Mouse (Mus musculus) embryo, embryonic 10 days (tissue): Measurements from ENCODE around the gene Mdp1.

ENCODE experiments used
- DNase-seq: peaks from one replicate; pipeline ENCODE4 v3.0.0-alpha.2; 2015; ENCODE audit warnings: low spot score

Mdp1 gene

DNA sequence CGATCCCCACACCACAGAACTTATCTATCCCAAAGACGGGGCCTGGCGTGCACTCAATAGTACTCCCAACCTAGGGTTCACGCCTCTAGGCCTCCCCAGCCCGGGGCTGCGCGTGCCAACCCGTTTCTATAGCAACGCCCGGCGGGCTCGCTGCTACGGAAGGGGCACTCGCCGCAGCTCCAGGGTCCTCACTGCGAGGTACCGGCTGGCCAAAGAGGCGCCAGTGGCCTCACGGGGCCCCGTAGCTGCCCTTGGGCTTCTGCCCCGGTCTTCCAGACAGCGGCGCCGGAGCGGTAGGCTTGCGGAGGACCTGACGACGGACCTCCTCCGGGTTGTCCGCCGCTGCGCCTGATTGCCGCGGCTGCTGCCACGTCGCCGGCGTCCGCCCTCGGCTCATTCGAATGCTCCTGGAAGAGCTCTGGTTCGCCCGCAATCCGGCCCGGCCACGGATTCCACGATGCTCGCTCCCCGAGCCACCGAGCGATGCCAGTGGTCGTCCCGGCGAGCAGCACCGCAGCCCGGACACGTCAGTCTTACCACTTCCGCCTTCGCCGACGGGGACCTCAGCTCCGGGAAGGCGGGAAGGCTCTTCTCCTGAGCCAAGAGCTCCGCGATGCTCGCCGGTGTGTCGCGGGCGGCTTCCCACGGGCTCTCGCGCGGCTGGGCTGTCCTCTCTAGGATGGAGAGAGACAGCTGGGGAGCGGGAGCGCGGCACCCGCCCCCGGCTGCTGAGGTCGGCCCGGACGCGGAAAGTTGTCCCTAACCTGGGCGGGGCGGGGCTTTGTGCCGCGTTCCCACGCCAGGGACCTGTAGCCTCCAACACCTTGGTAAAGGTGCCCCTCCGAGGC is 17.0 kb downstream of the Mdp1 start, which contains the start of gene Tm9sf1:
Gene Tm9sf1 (minus strand): TSS at position 747 of the 848 bp plus-strand sequence.
- DNase-seq: peak; percentile 88

DNA sequence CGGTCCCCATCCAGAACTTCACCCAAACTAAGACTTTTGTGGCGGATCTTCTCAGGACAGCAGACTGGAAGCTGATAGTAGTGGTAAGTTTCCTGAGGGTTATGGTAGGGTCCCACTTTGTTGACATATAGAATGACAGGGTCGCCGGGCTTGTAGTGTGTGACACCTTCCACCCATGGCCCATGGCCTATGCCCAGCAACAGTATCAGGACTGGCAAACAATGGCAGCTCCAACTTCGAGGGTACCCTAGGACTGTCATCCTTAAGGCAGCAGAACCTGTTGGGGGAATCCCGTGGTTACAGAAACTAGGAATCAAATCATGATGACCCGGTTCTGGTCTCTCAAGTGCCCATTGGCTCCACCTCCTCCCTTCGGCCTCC is 17.6 kb downstream of the Mdp1 start:
- no peak for DNase-seq

DNA sequence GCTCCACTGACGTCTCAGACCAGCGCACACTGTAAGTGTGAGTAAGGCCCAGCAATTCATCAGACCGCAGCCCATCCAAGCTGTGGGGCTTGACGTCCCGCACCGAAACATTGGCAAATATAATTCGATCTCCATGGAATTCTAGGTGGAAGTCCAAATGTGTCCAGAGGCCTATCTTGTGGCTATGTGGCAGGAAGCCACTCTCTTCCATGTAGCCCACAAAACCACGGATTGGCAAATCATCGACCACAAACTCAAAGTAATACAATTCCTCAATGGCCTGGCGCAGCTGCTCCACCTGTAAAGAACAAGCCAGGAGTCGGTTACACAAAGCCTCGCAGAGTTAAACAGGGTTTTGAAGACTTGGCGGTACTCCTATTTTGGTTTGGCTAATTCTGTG is 19.0 kb downstream of the Mdp1 start:
- DNase-seq: no peak

DNA sequence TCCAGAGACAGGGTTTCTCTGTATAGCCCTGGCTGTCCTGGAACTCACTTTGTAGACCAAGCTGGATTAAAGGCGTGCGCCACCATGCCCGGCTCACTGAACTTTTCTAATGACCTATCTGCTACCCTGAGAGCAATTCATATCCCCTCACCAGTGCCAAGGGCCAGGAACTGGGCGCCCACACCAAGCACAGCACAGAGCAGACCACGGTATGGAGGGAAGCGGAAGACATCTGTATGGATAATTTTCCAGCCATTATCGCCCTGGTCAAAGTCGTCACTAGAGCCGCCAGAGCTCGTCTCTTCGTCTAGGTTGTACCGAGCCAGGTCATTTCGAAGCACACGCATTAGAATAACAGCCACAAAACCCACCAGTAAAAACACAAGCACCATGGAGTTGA is 19.5 kb downstream of the Mdp1 start:
- DNase-seq: no peak

DNA sequence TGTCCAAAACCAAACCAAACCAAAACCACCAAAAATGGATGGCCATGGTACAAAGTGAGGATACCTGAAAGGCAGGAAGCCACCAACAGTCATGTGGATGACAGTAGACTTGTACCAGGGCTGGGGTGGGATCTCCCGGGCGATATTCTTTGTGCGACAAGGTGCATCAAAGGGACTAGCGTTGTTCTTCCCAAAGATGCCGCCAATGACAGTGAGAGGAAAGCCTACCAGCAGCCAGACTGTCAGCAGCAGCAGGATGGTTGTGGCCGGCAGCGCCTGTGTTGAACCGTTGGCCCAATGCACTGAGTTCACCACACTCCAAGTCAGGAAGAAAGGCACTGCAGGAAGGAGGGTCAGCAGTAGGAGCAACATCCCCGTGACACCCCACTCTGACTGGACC is 22.5 kb downstream of the Mdp1 start, which contains the start of gene Gm49378:
Gene Gm49378 (minus strand): TSS at position 101 of the 400 bp plus-strand sequence.
- no peak for DNase-seq

DNA sequence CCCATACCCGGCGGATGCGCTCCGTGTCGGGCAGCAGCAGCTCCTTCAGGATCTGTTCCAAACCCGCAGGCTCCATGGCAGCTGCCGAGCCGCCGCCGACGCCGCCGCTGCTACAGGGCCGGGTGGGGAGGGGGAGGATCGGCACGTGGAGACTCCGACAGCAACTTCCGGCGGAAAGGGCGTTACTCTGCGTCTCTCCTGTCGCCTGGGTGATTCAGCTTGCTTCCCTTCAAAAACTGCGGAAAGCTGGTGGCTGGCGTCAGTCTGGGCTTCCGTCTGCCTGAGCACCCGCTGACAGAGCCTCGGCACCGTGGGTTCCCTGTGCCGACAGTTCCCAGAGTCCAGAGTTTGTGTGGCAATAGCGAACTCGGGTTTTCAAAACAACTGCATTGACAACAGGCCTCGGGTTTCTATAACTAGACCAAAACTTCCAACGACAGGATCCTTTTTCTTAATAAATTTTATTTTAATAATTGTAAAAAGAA is 24.7 kb downstream of the Mdp1 start, which contains the start of gene Ipo4:
Gene Ipo4 (minus strand): TSS at position 435 of the 485 bp plus-strand sequence.
- peak; percentile 97 for DNase-seq

DNA sequence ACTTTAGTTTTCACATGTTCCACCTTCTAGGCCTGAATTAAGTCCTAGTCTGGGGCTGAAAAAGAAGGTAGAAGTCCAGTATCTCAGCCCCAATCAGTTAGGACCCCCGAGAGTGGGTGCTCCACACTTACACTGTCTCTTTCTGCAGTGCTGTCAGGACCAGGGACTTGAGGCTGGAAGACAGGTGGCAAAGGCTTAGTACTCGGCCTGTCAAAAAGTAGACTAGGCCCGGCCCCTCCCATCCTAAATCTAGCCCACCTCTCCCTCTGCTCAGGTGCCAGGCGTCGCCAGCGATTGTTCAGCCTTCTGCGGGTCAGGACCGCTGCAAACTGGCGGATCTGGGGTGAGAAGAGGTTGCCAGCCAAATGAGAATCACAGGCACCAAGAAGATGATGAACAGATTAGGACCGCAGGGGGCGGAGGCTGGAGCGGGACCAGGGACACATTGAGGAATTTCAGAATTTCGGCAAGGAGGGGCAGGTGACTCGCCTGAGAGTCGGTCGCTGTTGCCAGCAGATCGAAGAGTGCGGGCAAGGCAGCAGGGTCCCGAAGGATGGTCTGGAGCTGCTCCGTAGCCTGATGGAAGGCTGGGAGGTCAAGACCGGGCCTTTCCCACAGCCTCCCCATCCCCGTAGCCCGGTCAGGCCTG is 25.3 kb downstream of the Mdp1 start:
- peak; percentile 37 for DNase-seq

DNA sequence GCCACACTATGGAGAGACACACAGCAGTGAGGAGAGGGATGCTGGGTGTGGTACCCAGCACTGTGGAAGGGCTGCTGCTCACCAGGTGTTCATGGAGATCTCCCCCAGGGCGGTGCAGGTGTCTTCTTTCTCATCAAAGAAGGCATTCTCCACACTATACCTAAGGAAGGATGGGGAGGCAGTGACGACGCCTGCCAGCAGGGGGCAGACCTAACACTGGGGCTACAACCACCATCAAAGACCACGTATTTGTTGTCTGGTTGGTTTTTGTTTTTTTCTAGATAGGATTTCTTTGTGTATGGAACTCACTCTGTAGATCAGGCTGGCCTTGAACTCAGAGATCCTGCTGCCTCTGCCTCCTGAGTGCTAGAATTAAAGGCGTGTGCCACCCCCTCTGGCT is 31.0 kb downstream of the Mdp1 start:
- peak; percentile 52 for DNase-seq

DNA sequence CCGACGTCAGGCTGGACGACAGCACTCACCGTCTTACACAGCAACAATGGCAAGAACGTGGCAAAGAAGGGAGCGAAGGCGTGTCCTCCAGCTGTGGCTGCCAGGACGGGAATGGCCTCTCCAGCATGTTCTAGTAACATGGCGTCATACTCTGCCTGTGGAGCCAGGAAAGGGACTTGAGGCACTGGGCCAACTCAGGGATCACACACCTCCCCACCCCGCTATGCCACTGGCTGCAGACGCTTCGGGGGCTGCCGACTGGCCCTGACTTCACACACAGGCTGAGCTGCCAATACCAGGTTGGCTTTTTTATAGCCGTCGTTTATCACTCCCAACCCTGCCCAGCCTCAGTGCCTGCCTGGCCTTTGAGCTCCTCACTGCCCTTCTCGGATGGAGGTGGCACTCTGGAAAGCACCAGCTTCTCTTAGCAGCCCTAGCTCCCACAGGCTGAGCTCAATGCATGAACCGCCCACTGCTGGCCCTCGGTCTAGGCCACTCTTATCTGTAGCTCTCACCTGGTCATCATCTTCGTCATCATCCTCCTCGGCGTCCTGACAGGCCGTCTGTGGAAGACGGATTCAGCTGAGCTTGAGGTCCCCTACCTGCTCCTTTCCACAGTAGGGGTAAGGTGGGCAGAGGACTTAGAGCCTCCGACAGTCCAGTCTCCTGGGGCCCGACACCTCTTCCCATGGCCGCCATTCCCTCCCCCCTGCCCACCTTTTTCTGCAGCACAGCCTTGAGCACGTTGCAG is 32.1 kb downstream of the Mdp1 start:
- no peak for DNase-seq

DNA sequence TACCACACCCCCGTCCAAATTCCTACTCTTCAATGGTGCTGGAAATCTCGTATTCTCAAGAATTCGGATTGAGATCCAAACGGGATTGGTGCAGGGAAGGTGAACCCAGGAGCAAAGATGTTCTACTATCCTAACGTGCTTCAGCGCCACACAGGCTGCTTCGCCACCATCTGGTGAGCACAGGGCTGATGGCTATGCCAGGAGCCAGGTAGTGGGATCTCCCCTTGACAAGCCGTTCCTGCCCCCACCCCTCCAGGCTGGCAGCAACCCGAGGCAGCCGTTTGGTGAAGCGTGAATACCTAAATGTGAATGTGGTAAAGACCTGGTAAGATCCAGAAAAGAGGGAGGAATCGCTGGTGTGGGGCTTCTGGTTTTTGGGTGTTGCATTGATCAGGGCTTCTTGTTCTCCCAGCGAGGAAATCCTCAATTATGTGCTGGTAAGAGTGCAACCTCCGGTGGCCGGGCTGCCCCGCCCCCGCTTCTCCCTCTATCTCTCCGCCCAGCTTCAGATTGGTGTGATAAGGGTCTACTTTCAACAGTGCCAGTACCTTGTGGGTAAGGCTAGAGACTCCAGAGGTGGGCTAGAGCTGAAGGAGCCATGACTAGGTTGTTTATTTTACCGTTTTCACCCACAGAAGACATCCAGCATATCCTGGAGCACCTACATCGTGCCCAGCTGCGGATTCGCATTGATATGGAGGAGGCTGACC is 41.7 kb downstream of the Mdp1 start:
- no peak for DNase-seq

DNA sequence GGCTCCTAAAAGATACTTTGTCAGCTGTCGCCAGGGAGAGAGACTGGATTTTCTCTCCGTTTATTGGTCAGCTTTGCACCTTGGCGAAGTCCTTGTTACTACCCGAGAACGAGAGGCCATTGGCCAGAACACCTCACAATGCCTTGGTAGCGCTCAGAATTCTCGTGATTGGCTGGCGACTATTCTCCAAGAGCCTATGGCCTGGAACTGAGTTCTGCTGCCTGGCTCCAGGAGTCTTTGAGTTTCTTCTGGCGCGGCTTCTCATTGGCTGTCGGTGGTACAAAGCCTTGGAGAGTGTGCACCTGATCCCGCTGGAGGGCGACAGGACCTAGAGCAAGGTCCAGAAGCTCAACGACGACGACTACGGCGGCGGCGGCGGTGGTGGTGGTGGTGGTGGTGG is 42.5 kb downstream of the Mdp1 start, which contains the start of gene Rec8:
Gene Rec8 (plus strand): TSS at position 216 of the 400 bp plus-strand sequence.
- DNase-seq: peak; percentile 81

DNA sequence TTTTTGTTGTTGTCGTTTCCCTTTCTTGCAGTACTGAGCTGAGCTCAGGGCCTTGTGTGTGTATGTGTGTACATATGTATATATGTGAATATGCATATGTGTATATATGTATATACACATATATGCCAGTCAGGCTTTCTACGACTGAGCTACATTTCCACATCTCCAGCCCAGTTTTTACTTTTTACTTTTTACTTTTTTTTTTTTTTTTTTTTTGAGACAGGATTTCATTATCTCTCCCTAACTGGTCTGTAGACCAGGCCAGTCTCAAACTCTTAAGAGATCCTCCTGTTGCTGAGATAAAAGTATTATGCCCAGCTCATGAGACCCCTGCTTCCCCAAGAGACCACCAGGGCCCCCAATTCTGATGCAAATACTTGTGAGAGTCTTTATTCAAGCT is 43.5 kb downstream of the Mdp1 start:
- no peak for DNase-seq

DNA sequence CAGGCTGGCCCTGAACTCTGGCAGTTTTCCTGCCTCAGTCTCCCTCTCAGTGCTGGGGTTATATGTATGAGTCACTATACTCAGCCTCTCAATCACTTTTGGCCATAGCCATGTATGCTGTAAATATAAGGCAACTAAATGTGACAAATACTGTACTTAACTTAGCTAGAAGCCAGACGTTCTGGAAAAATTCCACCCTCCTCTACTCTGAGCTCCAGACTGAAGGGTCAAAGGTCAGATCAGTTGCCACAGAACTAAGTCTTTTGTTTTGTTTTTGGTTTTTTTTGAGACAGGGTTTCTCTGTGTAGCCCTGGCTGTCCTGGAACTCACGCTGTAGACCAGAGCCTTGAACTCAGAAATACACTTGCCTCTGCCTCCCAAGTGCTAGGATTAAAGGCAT is 44.4 kb downstream of the Mdp1 start:
- no peak for DNase-seq

DNA sequence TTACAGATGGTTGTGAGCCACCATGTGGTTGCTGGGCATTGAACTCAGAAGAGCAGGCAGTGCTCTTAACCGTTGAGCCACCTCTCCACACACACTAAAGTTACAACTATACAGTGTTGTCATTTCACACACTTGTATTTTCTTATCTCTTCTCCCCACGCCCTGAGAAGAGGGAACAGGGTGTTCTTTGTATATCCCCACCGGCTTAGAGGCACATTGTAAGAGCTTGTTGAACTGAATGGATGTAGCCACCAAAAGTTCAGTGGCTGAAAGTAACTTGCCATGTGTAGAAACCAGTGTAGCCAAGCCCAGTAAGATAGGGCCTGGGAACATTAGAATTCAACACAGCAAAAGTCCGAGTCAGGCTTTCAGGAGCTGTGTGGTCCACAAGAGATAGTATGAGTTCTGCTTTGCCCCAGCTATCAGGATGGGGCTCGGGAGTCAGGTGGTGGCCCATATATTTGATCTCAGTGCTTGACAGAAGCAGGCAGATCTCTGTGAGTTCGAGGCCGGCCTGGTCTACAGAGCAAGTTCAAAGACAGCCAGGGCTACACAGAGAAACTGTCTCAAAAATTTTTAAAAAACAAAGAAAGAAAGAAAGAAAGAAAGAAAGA is 45.6 kb downstream of the Mdp1 start:
- no peak for DNase-seq

DNA sequence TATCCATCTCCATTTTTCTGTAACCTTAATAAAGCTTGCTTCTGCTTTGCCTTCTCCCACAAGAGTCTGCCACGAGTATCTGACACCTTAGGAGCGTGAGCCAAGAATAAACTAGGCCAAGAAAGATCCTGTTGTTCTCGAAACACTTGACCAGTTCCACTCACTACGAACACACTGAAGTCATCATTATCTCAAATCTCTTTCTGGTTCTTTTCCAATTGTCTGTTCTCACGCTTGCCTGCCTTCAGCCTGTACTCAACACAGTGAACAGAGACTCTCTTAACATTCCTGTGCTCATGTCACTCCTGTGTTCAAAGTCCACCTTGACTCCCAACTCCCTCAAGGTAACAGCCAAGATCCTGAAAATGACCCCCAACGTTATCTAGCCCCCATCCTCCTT is 47.0 kb downstream of the Mdp1 start:
- DNase-seq: no peak

DNA sequence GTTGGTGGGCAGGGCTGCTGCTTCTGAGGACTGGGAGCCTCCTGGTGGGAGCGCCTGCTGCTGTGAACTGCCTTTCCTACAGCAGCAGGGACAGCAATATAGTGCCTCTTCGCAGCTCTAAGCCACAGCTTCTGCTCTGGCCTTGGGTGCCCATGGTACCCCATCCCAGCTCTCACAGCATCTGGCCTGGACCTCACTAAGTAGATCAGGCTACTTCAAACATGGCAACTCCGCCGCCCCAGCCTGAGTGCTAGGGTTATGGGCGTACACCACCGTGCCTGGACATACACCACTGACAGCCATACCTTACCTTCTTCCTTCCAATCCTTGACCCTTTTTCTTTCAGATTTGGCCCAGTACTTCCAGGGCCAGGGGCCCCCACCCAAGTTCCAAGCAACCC is 52.0 kb downstream of the Mdp1 start:
- DNase-seq: no peak
